Mouse (Mus musculus): ENCODE measurements around the gene Cdca8. TPM values are rescaled to one million over a fixed set of nuclear protein-coding genes. Genes with fewer than 3 reads are reported as not detected.

Cdca8 gene
- total RNA-seq (2023), result 1 to 10 TPM; 2.6 to 3.4 TPM

GRCm38 (mm10) chr4:124939211-124939610 lies at the start of gene Cdca8:
Gene Cdca8 (minus strand): TSS chr4:124939311.

GRCm38 (mm10) chr4:124985671-124986602 lies 46.8 kb upstream of the Cdca8 start, which contains the start of gene Rspo1:
Gene Rspo1 (plus strand): TSS chr4:124986430.

DNA sequence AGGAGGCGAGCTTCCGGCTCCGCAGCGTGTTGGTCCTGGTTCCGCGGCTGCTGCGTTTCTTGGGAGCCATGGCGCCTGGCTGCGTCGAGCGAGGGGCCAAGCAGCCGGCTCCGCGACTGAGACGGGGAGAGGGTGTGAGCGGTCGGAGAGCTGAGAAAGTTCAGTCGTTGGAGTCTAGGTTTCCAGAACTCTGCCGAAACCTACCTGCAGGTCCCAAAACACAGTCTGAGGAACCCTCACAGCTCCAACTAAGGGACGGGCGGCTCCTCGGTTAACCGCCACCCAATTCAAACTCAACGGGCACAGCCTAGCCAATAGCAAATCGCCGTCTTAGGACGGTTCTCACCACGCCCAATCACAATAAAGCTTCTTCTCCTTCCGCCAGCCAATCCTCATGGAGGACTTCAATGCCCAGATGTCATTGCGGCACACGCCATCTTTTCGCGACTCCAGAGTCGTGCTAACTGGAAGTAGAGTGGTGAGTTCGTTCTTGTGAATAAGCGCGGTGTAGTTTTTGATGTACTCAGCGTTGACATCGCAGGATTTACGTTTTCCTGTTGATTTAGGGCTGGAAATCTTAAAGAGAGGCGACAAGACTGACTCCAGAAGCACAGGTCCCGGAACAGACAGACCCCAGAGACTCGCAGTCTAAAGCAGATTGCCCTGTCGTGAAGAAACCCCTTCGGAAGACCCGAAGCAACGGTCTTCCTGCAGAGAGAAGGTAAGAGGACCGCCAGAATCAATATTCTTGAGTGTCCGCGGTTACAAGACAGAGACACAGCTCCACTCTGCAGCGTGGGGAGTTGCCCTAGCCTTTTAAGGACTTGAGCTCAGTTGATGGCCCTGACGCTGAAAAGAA lies 2.3 kb downstream of the Cdca8 start, which contains the start of gene 9930104L06Rik:
9930104L06Rik (plus strand) TSS at position 436 of the 859 bp plus-strand sequence.

GRCm38 (mm10) chr4:124880599-124880998 lies 58.5 kb downstream of the Cdca8 start, which contains the start of gene Epha10:
Gene Epha10 (plus strand): TSS chr4:124880899.

Other genes with a start within 250 kb of the Cdca8 start
- gene Utp11, start 245.7 kb downstream of the Cdca8 start, total RNA-seq (2023), result 10 to 100 TPM; 17.9 to 22.3 TPM
- 1 to 10 TPM; 2.2 to 3.4 TPM for gene Fhl3, start 238.6 kb downstream of the Cdca8 start, total RNA-seq (2023)
- 10 to 100 TPM; 29.2 to 33.0 TPM for gene Sf3a3, start 224.5 kb downstream of the Cdca8 start, total RNA-seq (2023)
- gene Inpp5b, start 197.5 kb downstream of the Cdca8 start, total RNA-seq (2023), result 10 to 100 TPM; 57.5 to 62.3 TPM
- 10 to 100 TPM; 30.2 to 33.9 TPM for gene Mtf1, start 137.2 kb downstream of the Cdca8 start, total RNA-seq (2023)
- gene Yrdc, start 88.6 kb downstream of the Cdca8 start, total RNA-seq (2023), result 10 to 100 TPM; 62.7 to 71.3 TPM
- 10 to 100 TPM in 1 of 2 experiments, 1 to 10 TPM in 1; 8.7 to 11.7 TPM for gene 1110065P20Rik, start 88.1 kb downstream of the Cdca8 start, total RNA-seq (2023)
- not detected for gene Maneal, start 77.1 kb downstream of the Cdca8 start, total RNA-seq (2023)
- gene Epha10, start 58.4 kb downstream of the Cdca8 start, total RNA-seq (2023), result not detected
- 10 to 100 TPM in 1 of 2 experiments, 1 to 10 TPM in 1; 8.7 to 11.8 TPM for gene 9930104L06Rik, start 2.3 kb downstream of the Cdca8 start, total RNA-seq (2023)
- 1 to 10 TPM; 4.0 to 7.4 TPM for gene Rspo1, start 47.1 kb upstream of the Cdca8 start, total RNA-seq (2023)
- gene Gnl2, start 77.3 kb upstream of the Cdca8 start, total RNA-seq (2023), result 10 to 100 TPM; 53.5 to 59.6 TPM
- not detected for gene Dnali1, start 126.4 kb upstream of the Cdca8 start, total RNA-seq (2023)
- gene Snip1, start 127.4 kb upstream of the Cdca8 start, total RNA-seq (2023), result 10 to 100 TPM; 27.0 to 29.8 TPM
- gene Meaf6, start 145.8 kb upstream of the Cdca8 start, total RNA-seq (2023), result 10 to 100 TPM; 45.6 to 48.9 TPM
- gene Zc3h12a, start 188.5 kb upstream of the Cdca8 start, total RNA-seq (2023), result 100 to 1,000 TPM; 181 to 190 TPM

All from monocyte, adult 59 days (primary cell).